Mouse (Mus musculus): ENCODE data around the gene St3gal6. TPM values are rescaled to one million over a fixed set of nuclear protein-coding genes. Genes with fewer than 3 reads are reported as not detected.

Gene St3gal6
- total RNA-seq, 2 experiments from 2014 or later: 133 to 134 TPM

GRCm38 (mm10) chr16:58453820-58454219 is 70.2 kb downstream of the St3gal6 start:
- no peak for DNase-seq
- intact Hi-C loops (cut with DNase I): loop anchor here (2.0 to 5.0 kb wide), 2 partner anchors 157 to 171 kb away; no protein-coding TSS in a partner anchor

DNA sequence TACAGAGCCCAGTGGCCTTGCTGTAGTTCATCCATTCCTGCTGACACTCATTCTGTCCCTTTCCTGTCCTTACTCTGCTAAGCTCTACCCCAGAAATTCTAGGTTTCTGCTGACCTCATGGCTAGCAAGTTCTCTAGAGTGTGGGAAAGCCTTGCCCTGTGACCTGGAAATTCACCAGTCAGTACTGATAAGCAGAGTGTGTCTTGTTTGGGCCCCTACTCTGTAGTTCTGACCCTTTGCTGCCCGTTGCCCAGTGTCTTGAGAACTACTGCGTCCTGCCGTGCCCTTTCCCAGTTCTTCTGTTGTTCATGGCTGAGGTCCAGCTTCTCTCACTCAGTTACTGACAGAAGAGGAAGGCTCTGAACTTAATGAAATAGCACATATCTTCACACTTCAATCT is 70.9 kb downstream of the St3gal6 start:
- intact Hi-C loops (cut with DNase I): loop anchor here (5.0 kb wide), 1 partner anchor 156 kb away; no protein-coding TSS in a partner anchor

GRCm38 (mm10) chr16:58451647-58452046 is 72.4 kb downstream of the St3gal6 start:
- intact Hi-C loops (cut with DNase I): loop anchor here (5.0 kb wide), 1 partner anchor 154 kb away; no protein-coding TSS in a partner anchor
- DNase-seq: no peak

More for the DNA sequence above, 70.9 kb downstream of the St3gal6 start:
- DNase-seq: no peak

GRCm38 (mm10) chr16:58450648-58451047 is 73.4 kb downstream of the St3gal6 start:
- no peak for DNase-seq
- intact Hi-C loops (cut with DNase I): loop anchor here (5.0 kb wide), 1 partner anchor 153 kb away; no protein-coding TSS in a partner anchor

GRCm38 (mm10) chr16:58449073-58449472 is 75.0 kb downstream of the St3gal6 start:
- intact Hi-C loops (cut with DNase I): no loop called here
- DNase-seq: no peak

DNA sequence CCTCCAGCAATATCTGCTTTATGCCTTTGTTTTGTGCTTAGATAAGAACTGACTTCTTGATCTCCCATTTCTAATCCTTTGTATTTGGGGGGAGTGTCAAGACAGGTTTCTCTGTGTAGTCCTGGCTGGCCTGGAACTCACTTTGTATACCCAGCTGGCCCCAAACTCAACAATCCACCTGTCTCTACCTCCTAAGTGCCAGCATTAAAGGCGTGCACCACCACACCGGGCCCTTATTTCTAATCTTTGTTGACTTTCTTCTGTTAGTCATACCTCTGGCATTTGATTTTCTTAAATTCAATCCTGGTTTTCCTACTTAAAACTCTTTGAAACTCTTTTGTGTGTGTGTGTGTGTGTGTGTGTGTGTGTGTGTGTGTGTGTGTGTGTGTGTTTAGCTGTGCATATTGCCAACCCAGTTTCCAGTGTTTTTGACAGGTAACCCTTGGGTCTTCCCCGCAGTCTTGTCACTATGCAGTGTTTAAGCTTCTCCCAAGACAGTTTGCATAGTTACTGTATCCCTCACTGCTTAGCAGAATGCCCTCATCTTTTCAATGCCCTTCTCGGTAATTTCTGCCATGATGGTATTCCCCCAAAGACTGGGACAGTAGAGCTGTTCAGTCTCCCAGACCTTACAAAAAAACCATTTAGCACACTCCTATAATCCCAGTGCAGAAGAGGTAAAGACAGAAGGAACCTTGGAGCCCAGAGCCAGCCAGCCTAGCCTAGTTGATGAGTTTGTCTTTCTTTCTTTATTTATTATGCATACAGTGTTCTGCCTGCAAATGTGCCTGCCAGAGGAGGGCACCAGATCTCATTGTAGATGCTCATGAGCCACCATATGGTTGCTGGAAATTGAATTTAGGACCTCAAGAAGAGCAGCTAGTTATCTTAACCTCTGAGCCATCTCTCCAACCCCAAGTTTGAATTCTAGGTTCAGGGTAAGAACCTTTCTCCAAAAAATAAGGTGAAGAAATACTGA is 77.5 kb downstream of the St3gal6 start:
- intact Hi-C loops (cut with DNase I): no loop called here
- no peak for DNase-seq

DNA sequence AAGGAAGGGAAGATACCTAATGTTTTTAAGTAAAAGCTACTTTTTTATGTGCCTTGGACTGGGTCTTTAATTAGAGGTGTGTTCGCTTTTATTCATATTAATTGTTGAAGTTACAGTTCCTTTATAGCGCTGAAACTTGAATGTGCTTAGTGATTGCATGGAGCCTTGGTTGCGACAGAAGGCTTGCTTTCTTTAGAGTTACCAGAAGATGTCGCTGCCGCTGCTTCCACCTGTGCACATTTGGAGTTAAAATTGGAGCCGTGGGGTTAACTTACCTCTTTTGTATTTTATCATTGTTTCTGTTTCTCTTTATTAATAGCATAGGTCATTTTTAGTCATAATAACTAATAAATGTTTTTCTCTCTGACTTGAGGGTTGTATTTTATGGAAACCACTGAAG is 79.3 kb downstream of the St3gal6 start:
- DNase-seq: no peak
- intact Hi-C loops (cut with DNase I): no loop called here

- DNase-seq: no peak
- intact Hi-C loops (cut with DNase I): no loop called here
Measured at GRCm38 (mm10) chr16:58432384-58432783, 91.7 kb downstream of the St3gal6 start.

GRCm38 (mm10) chr16:58430246-58430645 is 93.8 kb downstream of the St3gal6 start:
- intact Hi-C loops (cut with DNase I): no loop called here

DNA sequence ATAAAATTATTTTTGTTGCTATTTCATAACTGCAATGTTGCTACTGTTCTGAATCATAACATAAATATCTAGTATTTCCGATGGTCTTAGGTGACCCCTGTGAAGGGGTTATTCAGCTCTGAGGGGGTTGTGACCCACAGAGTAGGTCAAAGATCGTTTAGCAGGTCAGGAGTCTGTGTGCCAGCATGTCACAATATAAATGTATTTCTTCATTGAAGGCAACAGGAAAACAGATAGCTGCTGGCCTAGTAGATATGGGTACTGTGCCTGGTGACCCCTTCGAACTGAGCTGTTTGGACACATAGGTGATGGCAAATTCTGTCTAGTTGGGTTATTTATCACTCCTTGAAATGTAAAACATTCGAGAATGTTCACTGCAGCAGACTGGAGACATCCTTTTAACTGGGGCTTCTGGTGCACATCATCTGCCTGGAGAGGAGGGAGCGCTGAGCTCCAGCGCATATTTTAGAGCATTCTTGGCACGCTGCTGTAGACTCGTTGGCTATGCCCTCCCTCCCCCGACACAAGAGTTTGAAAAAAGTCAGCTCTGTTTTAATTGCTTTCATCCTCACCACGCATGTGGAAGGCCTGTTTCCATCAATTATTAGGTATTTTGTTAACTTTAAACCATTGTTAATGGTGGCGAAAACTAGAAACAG is 102.2 kb downstream of the St3gal6 start:
- DNase-seq: no peak
- intact Hi-C loops (cut with DNase I): no loop called here

More at GRCm38 (mm10) chr16:58430246-58430645, 93.8 kb downstream of the St3gal6 start:
- no peak for DNase-seq

Other genes starting within 250 kb of the St3gal6 start
- 1 to 10 TPM; 4.0 to 5.7 TPM for gene Dcbld2, start 115.8 kb downstream of the St3gal6 start, total RNA-seq (2021)
- gene Gm813, start 92.7 kb upstream of the St3gal6 start, total RNA-seq (2021): not detected
- gene E330017A01Rik, start 114.5 kb upstream of the St3gal6 start, total RNA-seq (2021): not detected
- 10 to 100 TPM; 18.4 to 20.8 TPM for gene Cpox, start 146.0 kb upstream of the St3gal6 start, total RNA-seq (2021)
- not detected for gene Gpr15, start 194.8 kb upstream of the St3gal6 start, total RNA-seq (2021)
- gene Cldnd1, start 203.7 kb upstream of the St3gal6 start, total RNA-seq (2021): 10 to 100 TPM; 61.2 to 65.3 TPM
- gene Olfr172, start 238.9 kb upstream of the St3gal6 start, total RNA-seq (2021): not detected